Mouse (Mus musculus): ENCODE results near the gene Hes3.

Hes3 gene

DNA sequence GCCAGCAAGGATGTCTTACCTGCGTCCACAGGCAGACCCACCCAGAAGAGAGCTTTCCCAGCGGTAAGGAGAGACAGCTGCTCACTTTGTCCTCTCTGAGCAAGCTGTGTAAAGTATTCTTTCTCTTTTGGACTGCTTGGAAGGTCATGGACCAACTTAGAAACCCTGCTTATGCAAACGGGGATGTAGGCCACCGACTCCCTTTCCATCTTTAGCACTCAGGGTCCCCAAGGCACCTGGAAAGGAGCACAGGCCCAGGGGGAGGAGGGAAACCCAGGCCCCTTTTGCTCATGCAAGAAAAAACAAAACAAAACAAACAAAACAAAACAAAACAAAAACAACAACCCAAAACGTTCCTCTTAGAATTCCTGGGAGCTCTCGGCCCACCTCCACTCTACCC, at the start of gene Hes3:
Gene Hes3, minus strand, starts transcription at position 101 of the 400 bp plus-strand sequence.
- no peak for DNase-seq (ENCODE audit: low read depth in 1 of 2, low spot score in 2 of 2)

GRCm38 (mm10) chr4:152340584-152341284, 49.3 kb upstream of the Hes3 start:
- no peak for DNase-seq (ENCODE audit: low read depth in 1 of 2, low spot score in 2 of 2)

DNA sequence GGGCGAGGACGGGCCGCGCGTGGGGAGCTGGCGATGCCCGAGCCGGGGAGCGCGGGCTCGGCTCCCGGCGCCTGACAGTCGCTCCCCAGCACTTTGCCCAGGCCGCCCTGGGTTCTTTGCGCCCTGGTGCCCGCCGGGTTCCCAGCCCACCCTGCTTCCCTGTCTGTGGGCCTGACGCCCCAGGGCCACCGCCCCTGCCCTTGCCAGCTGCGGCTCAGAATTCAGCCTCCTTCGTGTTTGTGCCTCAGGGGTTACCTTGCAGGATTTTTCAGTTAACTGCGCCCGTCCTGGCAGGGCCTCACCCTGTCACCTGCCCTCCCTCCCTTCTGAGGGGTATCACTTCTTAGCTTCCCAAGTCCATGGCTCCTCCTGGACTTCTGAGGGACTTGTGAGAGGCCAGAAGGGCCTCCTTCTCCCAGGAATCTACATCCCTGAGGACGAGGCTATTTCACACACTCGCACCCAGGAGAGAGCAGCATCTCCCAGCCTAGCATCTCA, 47.9 kb upstream of the Hes3 start:
- DNase-seq (ENCODE audit: low read depth in 1 of 2, low spot score in 2 of 2) = no peak

DNA sequence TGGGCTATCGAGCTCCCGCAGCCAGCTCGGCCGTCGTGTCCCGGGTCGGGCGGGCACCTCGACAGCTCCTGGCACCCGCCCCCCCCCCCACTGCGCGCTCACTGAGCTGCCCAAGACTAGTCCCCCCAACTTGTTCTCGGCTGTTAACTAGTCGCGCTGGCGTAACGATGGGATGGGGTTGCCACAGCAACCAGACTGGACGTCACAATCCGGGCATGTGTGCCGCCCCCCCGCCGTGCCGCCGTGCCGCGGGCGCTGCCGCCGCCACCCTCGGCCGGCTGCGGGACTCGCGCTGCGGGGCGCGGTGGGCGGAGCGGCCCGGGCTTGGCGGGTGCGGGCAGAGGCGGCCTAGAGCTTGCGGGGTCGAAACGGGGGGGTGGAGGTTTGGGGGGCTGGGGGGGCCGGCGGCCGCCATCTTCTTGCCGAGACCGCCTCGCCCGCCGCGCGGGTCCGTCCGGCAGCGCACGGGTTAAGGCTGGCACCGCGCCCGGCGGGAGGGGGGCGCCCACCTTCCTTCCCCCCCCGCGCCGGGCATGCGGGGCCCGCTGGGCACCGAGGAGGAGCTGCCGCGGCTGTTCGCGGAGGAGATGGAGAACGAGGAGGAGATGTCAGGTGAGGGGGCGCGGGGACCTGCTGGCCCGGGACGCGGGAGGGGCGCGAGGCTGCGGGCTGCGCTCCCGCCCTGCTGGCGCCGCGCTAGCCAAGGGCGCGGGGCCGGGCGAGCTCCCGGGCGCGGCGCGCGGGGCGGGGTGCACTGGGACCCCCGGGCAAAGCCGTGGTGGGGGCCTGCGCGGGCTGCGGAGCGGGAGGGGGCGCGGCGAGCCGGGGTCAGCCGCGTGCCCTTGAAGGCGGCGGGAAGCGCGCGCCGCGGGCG, 47.2 kb upstream of the Hes3 start, which contains the start of gene Chd5:
Gene Chd5, plus strand, starts transcription at position 233 of the 874 bp plus-strand sequence.
- DNase-seq (ENCODE audit: low read depth in 1 of 2, low spot score in 2 of 2) = no peak

DNA sequence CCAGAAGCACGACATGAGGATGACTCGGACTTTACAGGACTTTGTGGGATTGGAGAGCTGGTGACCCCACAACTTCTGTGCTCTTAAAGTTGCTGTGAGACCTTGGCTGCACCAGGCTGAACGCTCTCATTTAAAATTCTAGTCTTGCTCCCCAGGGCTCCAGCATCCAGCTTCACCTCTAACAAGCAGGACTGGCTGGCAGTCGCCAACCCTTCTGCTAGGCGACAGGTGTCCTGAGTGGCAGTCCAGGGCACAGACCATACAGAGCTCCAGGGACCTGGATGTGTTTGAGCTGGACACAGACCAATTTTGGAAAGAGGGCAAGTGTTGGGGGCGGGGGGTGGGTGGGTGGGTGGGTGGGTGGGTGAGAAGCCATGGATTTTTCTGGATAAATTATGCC, 46.3 kb upstream of the Hes3 start:
- no peak for DNase-seq (ENCODE audit: low read depth in 1 of 2, low spot score in 2 of 2)

DNA sequence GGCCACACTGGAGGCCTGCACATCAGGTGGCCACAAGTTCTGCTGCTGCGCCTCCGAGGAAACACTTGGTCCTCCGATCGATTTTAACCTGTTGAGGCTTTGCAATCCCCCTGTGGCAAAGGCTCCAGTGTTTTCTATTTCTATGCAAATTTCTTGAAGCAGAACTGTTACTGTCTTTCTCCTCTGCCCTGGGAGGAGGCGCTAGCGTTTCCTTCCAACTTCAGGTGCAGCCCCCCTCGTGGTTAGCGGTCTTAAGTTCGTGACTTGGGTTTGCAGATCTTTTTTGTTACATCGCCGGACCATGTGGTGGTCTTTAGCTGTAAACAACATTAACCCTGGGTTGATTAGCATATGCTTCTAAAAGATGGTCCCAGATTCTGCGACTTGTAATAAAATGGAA, 42.1 kb upstream of the Hes3 start:
- DNase-seq (ENCODE audit: low read depth in 1 of 2, low spot score in 2 of 2) = no peak

DNA sequence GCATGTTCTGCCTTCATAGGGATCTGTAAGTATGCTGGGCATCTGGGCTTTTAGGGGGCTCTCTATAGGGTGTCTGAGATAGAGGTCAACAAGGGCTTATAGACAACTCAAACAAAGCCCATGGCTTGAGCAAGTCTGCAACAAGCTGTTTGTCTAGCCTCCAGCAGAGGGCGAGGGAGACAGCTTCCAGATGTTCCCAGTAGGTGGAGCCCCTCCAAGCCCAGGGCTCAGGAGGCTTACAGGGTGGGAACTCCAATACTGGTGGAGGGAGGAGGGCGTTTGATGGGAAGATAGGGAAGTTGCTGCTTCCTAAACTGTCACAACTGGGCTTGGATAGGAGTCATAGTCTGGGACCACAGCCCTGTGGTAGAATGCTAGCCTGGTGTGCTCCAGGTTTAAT, 41.5 kb upstream of the Hes3 start:
- DNase-seq (ENCODE audit: low read depth in 1 of 2, low spot score in 2 of 2) = peak in 1 of 2 experiments; percentile 33

- DNase-seq (ENCODE audit: low read depth in 1 of 2, low spot score in 2 of 2) = no peak
Measured at GRCm38 (mm10) chr4:152328691-152329090, 37.2 kb upstream of the Hes3 start.

- DNase-seq (ENCODE audit: low read depth in 1 of 2, low spot score in 2 of 2) = no peak
Measured at GRCm38 (mm10) chr4:152326543-152326942, 35.1 kb upstream of the Hes3 start.

- DNase-seq (ENCODE audit: low read depth in 1 of 2, low spot score in 2 of 2) = peak; percentile 89 to 92
Measured at GRCm38 (mm10) chr4:152325574-152326411, 34.3 kb upstream of the Hes3 start, which contains the start of gene Rpl22. TSS of gene Rpl22 (plus strand) at chr4:152325742.

DNA sequence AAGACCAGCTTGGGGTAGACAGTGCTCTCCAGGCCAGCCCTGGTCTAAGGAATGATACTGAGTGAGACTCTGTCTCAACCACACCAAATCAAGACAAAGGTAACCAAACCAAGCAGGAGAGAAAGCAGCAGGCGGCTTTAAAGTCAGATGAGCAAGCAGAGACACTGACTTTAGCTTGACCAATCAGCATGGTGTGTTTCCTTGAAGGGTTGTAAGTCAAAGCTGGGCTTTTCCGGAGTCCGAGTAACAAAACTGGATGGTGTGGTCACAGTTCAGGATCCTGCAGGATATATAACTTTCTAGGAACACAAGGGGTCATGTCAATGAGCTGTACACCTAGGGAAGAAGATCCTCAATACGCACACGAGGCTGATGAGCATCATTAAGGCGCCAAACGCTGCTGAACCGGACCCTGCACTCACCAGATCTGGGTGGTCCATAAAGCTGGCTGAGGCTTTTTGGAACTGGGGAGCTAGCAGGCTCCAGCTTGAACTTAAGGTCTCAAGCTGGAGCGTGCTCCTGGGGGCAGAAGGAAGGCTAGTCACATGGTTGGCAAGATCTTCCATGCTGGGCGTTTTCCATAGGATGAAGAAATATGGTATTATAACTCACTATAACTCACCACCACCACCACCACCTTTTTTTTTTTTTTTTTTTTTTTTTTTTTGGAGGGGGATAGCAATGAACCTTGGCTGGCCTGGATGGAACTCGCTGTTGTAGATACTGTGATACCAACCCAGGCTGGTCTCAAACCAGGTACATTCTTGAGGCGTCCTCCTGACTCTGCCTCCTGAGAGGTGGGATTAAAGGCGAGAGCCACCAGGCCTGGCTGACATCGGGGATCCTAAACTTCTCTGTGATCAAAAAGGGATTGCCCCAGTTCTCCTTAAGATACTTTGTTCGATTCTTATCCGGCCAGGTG, 33.4 kb upstream of the Hes3 start:
- no peak for DNase-seq (ENCODE audit: low read depth in 1 of 2, low spot score in 2 of 2)

GRCm38 (mm10) chr4:152321464-152321863, 30.0 kb upstream of the Hes3 start:
- no peak for DNase-seq (ENCODE audit: low read depth in 1 of 2, low spot score in 2 of 2)

- peak in 1 of 2 experiments; percentile 24 for DNase-seq (ENCODE audit: low read depth in 1 of 2, low spot score in 2 of 2)
Measured at GRCm38 (mm10) chr4:152318517-152319234, 27.2 kb upstream of the Hes3 start, which contains the start of gene Rnf207. TSS of gene Rnf207 (minus strand) at chr4:152318993.

DNA sequence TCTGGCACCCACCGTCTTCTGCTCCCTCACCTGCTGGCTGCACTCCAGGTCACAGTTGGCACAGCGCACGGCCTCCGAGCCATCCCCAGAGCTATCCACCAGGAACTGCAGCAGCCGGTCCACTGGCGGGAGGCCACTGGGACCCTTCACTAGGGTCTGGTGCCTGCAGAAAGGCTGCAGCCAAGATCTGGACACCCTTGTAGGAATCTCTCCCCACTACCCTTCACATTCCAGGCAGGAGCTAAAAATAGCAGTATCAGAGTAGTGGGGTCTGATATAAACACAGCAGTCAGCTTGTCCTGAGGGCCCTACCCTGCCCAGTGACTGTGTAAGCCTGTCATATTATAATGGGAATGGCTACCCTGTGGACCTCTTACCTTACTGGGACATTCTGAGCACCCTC, 26.2 kb upstream of the Hes3 start:
- no peak for DNase-seq (ENCODE audit: low read depth in 1 of 2, low spot score in 2 of 2)

GRCm38 (mm10) chr4:152315498-152316213, 24.2 kb upstream of the Hes3 start:
- DNase-seq (ENCODE audit: low read depth in 1 of 2, low spot score in 2 of 2) = no peak

DNA sequence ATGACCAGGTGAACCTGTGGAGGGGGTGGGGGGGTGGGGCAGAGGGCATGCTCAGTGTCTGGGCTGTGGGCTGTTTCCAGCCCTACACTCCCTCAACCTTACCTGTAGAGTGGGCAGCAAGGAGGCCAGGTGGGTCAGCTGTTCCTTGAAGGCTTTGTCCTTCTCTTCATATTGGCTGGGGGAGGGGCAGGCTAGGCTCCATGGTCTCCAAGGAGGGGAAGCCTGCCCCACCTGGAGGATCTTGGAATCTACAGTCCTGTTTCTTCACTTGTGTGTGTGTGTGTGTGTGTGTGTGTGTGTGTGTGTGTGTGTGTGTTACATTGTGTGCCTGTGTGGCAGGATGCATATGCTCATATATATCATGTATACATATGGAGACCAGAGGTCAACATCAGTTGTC, 22.5 kb upstream of the Hes3 start:
- DNase-seq (ENCODE audit: low read depth in 1 of 2, low spot score in 2 of 2) = no peak

DNA sequence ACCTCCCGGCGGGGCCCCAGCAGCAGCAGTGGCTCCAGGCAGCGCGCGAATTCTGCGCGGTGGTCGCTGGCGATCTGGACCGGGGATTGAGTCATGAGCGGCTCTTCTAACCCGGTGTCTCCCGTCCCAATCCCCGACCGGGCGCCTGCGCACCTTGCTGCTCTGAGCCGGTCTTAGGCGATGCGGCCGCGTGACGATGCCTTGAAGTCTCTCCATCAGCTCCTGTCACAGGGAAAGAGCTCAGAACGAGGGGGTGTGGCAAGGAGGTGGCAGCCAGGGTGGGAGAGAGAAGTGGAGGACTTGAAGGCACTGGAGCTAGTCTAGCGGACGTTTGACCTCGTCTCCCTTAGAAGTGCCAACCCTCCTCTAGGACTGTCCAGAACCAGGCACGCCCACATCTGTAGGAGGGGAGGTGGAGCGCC, 21.8 kb upstream of the Hes3 start:
- DNase-seq (ENCODE audit: low read depth in 1 of 2, low spot score in 2 of 2) = no peak

GRCm38 (mm10) chr4:152312186-152312585, 20.7 kb upstream of the Hes3 start:
- no peak for DNase-seq (ENCODE audit: low read depth in 1 of 2, low spot score in 2 of 2)

DNA sequence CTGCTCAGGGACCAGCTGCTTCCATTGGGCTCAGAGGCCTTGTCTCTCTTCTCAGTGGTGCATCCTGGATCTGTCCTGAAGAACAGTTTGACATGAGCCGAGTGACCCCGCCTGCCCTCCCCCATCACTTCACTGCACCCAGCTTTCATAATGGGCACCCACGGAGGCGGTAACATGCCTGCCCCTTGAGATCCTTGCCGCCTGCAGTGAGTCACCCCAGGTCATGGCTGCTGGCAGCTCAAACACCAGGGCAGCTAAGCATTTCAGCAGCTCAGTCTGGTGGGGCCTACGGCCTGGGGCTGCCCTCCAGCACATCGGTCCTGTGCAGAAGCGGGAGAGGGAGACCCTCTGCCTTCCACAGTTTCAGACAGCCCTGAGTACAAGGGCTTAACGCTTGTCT, 16.1 kb upstream of the Hes3 start:
- DNase-seq (ENCODE audit: low read depth in 1 of 2, low spot score in 2 of 2) = no peak

Data from monocyte, adult 2 months (primary cell).